Mouse (Mus musculus): ENCODE data around the gene Ntsr1.
A peak's percentile ranks its signal among the peaks of the same experiment; 100 is the strongest.

Ntsr1 gene

GRCm38 (mm10) chr2:180563296-180563695, 63.5 kb downstream of the Ntsr1 start:
- no peak for DNase-seq

GRCm38 (mm10) chr2:180563841-180564240, 64.1 kb downstream of the Ntsr1 start:
- no peak for DNase-seq

GRCm38 (mm10) chr2:180566240-180566913, 66.6 kb downstream of the Ntsr1 start:
- DNase-seq, result peak in 1 of 2 experiments; percentile 62

- DNase-seq, result no peak
These were observed 69.4 kb downstream of the Ntsr1 start for GRCm38 (mm10) chr2:180569028-180569643.

DNA sequence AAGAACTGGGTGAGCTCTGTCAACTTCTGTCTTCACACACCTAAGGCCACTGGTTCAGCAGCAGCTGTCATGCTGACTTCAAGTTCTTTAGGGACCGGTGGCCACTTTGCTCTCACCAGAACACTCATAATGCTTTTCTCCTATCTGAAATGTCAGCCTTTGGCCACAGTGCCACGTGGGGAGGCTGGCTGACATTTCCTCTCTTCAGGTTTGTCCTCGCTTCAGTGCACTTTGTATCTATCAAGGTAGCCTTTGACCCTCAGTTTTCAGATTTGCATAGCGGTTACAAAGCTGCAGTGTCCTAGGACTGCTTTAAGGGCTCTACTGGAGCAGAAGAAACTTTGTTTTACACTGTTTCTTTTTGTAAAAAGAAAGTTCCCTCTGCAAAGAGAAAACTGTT, 76.7 kb downstream of the Ntsr1 start:
- DNase-seq, result no peak

- peak; percentile 42 to 72 for DNase-seq
These were observed 78.9 kb downstream of the Ntsr1 start for GRCm38 (mm10) chr2:180578686-180579085.

GRCm38 (mm10) chr2:180581002-180581401, 81.2 kb downstream of the Ntsr1 start, which contains the start of gene Mrgbp:
TSS of gene Mrgbp (plus strand) at chr2:180581304.
- no peak for DNase-seq

GRCm38 (mm10) chr2:180582481-180583153, 82.8 kb downstream of the Ntsr1 start:
- DNase-seq, result peak; percentile 95 to 98

DNA sequence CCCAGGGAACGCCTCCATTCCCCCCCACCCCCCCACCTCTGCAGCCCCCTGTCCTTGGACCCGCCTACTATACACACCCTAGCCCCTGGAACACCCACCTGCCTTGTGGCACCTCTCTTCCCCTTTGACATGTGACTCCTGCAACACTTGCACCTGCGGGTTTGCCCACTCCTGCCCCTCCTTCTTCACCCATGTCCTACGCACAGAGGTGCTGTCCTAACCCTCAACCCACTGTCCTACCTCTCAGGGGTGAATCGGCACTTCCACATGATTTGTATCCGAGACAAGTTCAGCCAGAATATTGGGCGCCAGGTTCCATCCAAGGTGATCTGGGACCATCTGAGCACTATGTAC, 83.4 kb downstream of the Ntsr1 start:
- DNase-seq, result peak in 1 of 2 experiments; percentile 17

DNA sequence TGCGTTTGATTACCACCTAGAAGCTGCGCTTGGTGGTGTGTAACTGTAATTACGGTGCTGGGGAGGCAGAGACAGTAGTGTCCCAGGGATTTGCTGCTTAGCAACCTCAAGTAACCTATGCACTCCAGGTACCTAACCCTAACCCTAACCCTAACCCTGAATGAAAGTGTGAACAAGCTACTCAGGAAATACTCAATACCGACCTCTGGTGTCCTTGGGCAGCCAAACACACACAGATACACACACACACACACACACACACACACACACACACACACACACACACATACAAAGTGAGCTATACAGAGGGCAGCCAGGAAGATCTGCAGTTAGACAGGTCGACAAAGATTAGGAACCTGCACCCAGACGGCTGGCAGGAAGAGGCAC, 89.0 kb downstream of the Ntsr1 start:
- no peak for DNase-seq

DNA sequence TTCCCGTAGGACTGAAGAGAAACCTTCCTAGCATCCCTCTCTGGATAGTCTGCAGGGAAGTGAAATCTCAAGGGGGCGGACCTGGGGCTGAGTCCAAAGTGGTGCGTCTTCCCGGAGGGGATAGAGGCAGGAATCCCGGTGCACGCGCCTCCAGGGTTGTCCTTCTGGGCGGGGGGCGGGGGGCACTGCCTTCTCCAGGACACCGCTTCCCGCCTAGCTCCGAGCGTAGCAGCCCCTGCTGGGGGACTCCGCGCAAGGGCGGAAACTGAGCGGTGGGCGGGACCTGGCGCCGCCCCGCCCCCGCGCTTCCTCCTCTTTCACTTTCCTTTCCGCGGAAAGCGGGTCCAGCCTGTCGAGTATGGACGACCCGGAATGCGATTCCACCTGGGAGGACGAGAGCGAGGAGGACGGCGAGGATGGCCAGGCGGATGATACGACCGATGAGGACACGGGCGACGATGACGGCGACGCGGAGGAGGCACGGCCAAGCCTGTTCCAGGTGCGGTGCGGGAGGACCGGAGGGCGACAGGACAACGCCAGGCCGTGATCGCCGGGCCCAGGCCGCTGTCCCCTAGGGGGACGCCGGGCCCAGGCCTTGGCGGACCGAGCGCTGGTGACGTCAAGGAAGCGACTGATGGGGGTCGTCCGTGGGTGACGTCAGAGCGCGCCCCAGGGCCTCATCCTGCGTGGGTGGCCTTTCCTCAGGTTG, 89.5 kb downstream of the Ntsr1 start, which contains the start of gene Ogfr:
TSS of gene Ogfr (plus strand) at position 123 of the 709 bp plus-strand sequence.
- peak; percentile 69 to 85 for DNase-seq
